Mouse (Mus musculus) G1E (cell line): ENCODE measurements around the gene Myom1.

Experiments
- CTCF ChIP-seq: IDR thresholded peaks from 2 replicates; pipeline ENCODE4 v1.5.1; 2012; ENCODE audit warnings: low read depth, low read length, inconsistent platforms, mixed read lengths
- GATA1 ChIP-seq: IDR thresholded peaks from 2 replicates; pipeline ENCODE4 v1.6.1; 2012; ENCODE audit warnings: borderline replicate concordance, low read length, inconsistent platforms, mixed read lengths
- GATA2 ChIP-seq: IDR thresholded peaks from 2 replicates; pipeline ENCODE4 v1.6.1; 2012; ENCODE audit warnings: low read depth, low read length, inconsistent platforms, borderline replicate concordance
- POLR2AphosphoS5 ChIP-seq: IDR thresholded peaks from 2 replicates; pipeline ENCODE4 v1.6.1; 2012; ENCODE audit warnings: low read depth, low read length, inconsistent platforms; ENCODE audit not compliant: insufficient replicate concordance

DNA sequence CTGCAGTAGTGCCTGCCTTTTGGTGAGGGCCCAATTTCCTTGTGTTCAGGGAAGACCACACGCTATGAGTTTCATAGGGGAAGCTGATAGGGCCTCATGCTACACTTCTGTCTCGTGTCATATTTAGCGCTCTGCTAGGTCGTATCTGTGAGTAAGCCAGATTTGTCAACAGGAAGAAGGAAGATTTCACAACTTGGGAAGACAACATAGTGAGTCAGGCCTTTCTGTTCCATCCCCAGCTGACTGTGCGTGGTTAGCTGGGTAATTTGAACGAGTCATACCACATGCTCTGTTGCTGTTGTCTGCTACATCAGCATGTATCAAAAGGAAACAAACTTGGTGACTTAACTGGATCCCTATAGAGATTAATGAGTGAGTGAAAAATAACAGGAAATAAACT is 162.6 kb downstream of the Myom1 start:
- TF ChIP-seq CTCF, result no peak
- TF ChIP-seq POLR2AphosphoS5, result no peak
- TF ChIP-seq GATA1, result no peak
- TF ChIP-seq GATA2, result no peak
